Mouse (Mus musculus) retina, postnatal 1 day (tissue): ENCODE data around the gene Tmem196.

Experiments
- DNase-seq: peaks from one replicate; pipeline ENCODE4 v3.0.0-alpha.2; 2012

The Tmem196 gene

DNA sequence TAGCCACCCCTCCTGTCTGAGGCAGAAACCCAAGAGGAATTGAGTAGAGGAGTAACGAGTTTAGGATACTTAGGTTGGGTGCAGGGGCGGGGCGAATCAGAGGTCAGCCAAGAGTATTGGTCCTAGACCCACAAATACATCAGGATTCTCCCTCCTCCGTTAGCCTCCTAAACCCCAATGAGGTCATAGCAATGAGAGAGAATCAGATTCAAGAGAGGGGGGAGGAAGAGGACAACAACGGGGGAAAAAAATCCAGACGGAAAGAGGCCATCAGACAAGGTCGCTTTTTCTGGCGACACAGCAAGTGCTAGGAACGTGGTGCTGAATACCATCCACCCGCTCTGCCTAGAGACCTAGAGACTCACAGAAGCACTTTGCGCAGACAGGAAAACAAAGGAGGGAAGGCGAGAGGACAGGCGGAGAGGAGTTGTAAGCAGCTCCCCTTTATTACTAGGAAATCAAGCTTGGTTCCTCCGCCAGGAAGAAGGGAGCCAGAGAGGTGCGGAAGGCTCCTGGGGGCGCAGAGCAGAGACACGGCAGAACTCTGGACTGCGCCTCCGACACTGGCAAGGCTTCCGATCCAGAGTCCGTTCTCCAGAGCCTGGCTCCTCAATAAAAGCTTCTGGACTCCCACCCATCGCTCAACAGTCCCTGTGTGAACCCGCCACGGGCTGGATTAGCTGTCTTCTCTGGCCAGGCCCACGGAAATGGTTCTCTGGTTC lies at the start of gene Tmem196:
Gene Tmem196, plus strand, starts transcription at position 234 of the 722 bp plus-strand sequence.
- DNase-seq: peak; percentile 65

DNA sequence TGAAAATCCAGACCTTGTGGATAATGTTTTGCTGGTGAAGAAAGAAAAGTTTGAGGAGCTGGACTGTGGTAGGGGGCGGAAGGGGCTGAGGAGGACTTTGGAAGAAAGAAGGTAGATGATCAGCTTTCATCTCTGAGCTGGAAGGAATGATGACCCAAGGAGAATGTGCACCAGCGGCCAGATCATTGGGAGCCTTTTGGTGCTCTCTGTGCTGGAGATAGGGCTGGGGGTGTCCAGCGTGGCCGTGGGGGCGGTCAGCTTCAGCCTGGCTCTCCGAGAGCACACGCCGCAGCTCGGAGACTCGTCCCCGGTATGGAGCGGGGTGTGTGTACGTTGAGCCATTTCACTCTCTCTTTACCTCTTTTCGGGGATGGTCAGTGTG lies 680 bp downstream of the Tmem196 start:
- no peak for DNase-seq

DNA sequence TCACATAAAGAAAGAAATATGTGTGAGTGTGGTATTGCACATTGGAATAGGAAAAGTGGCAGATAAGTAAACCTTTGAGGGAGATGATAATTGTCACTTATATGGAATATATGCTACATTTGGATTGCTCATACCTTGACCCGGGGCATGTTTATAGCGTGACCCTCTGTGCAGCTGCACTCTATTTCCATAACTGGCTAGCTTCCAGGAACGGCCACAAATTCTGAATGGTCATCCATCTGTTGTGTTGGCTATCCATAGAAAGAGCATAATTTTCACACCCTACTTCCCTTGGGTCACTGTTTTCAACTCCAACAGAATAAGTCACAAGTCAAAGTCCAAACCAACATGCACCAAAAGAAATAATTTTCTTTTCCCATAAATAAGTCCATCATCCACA lies 11.4 kb downstream of the Tmem196 start:
- DNase-seq: peak; percentile 20

DNA sequence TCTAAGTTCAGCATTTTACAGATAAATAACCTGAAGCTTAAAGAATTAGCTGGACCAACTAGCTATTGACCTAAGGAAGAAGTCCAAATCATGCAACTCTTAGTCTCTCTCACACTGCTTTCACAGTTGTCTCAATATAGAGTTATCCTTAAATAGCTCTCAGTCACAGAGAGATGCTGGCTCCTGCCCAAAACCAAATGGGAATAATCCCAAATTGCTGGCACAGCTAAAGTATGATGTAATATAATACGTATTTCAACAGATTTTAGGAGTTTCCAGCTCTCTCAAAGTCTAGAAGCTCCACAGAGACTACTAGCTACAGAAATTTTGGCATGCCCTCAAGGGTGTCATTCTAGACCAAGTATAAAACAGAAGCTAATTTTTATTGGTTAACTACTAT lies 15.1 kb downstream of the Tmem196 start:
- DNase-seq: no peak

DNA sequence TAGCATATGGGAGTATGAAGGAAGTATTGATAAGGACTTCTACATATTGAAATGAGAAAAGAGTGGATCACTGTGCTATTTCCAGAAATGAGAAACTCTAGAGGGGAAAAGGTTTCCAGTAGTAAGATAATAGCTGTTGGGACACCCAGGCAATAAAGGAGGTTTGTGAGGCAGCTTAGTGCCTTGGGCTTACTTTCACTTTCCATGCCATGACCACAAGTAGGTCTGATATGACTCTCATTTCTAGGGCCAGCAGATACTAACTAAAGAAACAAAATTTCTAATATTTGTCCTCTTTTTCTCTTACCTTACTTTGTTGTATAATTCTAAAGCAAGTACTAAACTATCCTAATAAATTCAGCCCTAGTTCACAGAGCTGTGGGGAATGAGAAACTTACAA lies 19.8 kb downstream of the Tmem196 start:
- no peak for DNase-seq

DNA sequence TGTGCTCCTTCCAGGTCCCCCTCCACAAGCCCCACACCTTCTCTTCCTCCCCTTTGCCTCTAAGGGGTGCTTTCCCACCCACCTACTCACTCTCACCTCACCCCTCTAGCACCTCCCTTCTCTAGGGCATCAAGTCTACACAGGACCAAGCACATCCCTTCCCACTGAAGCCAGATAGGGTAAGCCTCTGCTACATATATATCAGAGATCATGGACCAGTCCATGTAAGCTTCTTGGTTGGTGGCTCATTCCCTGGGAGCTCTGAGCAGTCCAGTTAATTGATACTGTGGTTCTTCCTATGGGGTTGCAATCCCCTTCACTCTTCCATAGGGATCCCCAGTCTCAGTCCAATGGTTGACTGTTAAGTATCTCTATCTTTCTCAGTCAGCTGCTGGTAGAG lies 24.4 kb downstream of the Tmem196 start:
- DNase-seq: no peak

DNA sequence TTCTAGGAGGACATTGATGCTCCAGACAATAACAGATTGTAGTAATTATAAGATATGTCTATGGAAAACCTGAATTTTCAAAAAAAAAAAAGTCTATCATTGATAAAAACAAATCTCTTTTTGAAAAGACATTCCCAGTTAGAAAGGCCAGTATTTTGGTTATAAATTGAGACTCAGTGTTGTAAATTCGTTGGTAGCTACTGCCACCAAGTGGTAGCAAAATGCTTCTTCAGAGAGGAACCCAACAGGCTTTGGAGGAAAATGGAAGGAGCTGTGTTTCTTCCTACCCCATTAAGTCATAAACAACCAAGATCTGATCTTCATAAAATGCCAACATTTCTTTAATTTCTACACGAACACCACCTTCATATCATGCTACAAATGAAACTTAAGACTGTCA lies 36.1 kb downstream of the Tmem196 start:
- peak; percentile 67 for DNase-seq

DNA sequence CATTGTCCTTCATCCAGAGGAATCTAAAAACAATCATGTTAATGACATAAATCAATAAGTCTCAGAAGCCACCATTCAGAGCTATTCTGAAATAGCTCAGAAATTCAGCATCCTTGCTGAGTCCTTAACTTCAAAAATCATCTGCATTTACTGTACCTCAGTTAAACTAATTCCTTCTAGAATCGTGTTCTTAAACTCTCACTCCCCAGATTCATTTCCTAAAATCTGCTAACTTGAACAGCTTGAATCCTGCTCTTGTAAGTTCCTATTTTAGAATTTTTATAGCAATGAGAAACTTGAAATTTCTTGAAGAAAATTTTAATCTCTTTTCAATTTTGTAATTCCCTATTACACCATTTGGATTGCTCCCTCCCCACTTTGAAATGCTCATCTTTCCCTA lies 52.6 kb downstream of the Tmem196 start:
- no peak for DNase-seq

DNA sequence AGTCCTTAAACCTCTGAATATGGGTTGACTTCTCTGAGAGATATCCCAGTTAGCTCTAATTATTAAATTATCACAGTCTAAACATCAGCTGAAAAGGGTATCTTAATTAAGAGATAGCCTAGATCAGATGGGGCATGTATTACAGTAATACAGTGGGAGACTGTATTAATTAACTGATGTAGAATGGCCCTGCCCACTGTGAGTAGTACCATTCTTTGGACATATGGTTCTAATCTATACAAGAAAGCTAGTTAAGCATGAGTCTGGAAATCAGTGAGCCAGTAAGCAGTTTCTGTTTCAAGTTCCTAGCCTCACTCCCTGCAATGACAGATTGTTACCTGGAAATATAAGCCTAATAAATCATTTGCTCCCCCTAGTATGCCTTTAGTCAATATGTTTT lies 58.7 kb downstream of the Tmem196 start:
- DNase-seq: peak; percentile 48

DNA sequence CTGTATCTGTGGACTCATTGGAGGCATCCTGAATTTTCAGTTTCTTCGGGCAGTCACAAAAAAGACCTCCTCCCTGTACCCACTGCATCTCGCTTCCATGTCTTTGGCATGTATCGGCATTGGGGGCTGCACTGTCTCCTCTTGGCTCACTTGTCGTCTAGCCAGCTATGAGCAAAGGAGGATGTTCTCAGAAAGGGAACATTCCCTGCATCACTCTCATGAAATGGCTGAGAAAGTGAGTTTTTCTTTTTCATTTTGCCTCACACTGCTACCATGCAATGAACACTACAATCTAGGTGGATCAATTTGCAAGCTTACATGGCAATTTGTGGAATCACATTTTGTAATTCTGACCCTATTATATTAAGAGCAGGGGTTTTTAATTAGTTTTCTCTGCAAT lies 69.1 kb downstream of the Tmem196 start:
- no peak for DNase-seq

DNA sequence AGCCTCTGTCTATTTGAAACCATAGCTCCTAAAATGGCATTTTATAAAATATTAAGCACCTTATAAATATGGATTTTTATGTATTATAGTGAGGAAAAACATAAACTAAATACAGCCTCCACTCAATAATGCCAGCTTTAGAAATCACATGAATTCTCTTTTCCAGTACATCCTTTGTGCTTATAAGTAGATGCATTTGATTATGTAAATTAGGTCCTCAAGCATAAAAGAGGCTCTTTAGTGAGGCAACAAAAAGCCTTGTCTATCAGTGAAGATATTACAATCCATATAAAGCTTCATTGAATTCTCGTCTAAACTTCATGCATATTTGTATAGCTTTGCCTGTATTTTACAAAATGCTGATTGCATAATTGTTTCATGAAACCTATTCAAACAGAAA lies 69.6 kb downstream of the Tmem196 start:
- DNase-seq: no peak

DNA sequence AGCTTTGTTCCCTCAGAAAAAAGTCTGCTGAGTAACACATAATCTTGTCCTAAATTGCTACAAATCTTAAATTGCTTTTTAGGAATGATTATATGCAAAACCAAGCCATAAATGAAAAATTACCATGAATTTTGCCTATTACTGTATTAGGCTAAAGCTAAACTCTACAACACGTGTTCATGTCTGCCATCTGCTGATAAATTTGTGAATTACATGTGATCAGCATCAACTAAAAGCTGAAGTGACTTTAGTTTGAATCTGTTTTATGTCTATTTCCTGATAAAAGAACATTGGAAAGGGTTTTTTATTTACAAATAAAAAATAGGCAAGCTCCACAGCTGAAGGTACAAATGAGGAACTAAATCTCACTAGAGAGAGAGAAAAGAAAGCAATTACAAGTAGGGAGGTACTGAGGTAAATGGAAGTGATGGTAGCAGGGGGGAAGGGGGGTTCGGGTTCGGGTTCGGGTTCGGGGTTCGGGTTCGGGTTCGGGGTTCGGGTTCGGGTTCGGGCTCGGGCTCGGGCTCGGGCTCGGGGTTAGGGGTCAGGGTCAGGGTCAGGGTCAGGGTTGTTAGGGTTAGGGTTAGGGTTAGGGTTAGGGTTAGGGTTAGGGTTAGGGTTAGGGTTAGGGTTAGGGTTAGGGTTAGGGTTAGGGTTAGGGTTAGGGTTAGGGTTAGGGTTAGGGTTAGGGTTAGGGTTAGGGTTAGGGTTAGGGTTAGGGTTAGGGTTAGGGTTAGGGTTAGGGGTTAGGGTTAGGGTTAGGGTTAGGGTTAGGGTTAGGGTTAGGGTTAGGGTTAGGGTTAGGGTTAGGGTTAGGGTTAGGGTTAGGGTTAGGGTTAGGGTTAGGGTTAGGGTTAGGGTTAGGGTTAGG lies 82.7 kb downstream of the Tmem196 start:
- DNase-seq: peak; percentile 71
